In genomic region chr11:115071631-115072294, GRCm38 (mm10) we compare ENCODE assay signal across 8 mouse cellular contexts. TPM values are rescaled to one million over a fixed set of nuclear protein-coding genes. Genes with fewer than 3 reads are reported as not detected.
DNase-seq lines count a peak whose midpoint lies in the region; ATAC-seq and TF ChIP-seq lines count a peak whose summit lies in the region.

No protein-coding gene starts in this region.

- H3K9ac ChIP-seq in intestine, postnatal 0 days (ENCODE audit: low read depth, low read length), result no peak overlapping the region
- 0 out of 2 replicates have a peak overlapping the region, but pooled peaks have one; percentile 19 for H3K9ac ChIP-seq in neural tube, embryonic 13.5 days

- WGBS in intestine, postnatal 0 days, result 22% methylated on average over 14 of the region's 14 CpGs
- WGBS in lung, adult 2 months, result 8% methylated on average over 14 of the region's 14 CpGs
- 15% methylated on average over 13 of the region's 14 CpGs for WGBS in neural tube, embryonic 13.5 days

- TF ChIP-seq CTCF in intestine, postnatal 0 days (IDR thresholded peaks at IDR 0.05; ENCODE audit: low read depth), result no peak; the same call in 1 of the 2 replicates
- no peak for TF ChIP-seq CTCF in lung, adult 2 months (IDR thresholded peaks at IDR 0.05; ENCODE audit: insufficient read depth, low read length)

- no peaks in the 10 kb centered on the region for H3K36me3 ChIP-seq in intestine, postnatal 0 days (ENCODE audit: control insufficient read depth, insufficient read depth)
- H3K36me3 ChIP-seq in neural tube, embryonic 13.5 days, result no peaks in the 10 kb centered on the region

- no peak for TF ChIP-seq POLR2A in lung, adult 2 months (IDR thresholded peaks at IDR 0.05; ENCODE audit: borderline replicate concordance, extremely low read depth, low read depth, low read length)

- no peaks in the 10 kb centered on the region for H3K9me3 ChIP-seq in intestine, postnatal 0 days (ENCODE audit: control insufficient read depth)
- H3K9me3 ChIP-seq in neural tube, embryonic 13.5 days, result no peaks in the 10 kb centered on the region

- peaks cover 2% of the 10 kb centered on the region; the same call in 1 of the 2 replicates for H3K4me1 ChIP-seq in intestine, postnatal 0 days (replicated peaks; ENCODE audit: control insufficient read depth, insufficient read depth, low read length)
- H3K4me1 ChIP-seq in lung, adult 2 months (ENCODE audit: control insufficient read depth, insufficient read depth, low read length), result peaks cover 3% of the 10 kb centered on the region; the same call in 1 of the 2 replicates
- peaks cover 19% of the 10 kb centered on the region for H3K4me1 ChIP-seq in neural tube, embryonic 13.5 days (replicated peaks)

- ATAC-seq in common myeloid progenitor, adult 5-6 weeks (replicated peaks; ENCODE audit: low read depth, poor library complexity, severe bottlenecking), result peak; percentile 79
- peak; percentile 49; the same call in 1 of the 2 replicates for ATAC-seq in intestine, postnatal 0 days
- no peak for ATAC-seq in neural tube, embryonic 13.5 days (ENCODE audit: low read depth)

- H3K27ac ChIP-seq in intestine, postnatal 0 days (ENCODE audit: low read depth, low read length), result no peak overlapping the region
- H3K27ac ChIP-seq in neural tube, embryonic 13.5 days (replicated peaks), result peak overlapping the region; percentile 57

- H3K27me3 ChIP-seq in intestine, postnatal 0 days (replicated peaks; ENCODE audit: control insufficient read depth, insufficient read depth, low read length), result no peaks in the 10 kb centered on the region
- peaks cover 57% of the 10 kb centered on the region for H3K27me3 ChIP-seq in neural tube, embryonic 13.5 days

- peak; percentile 91 for DNase-seq in Muller cell, postnatal 12 days (ENCODE audit: inconsistent ontology term)
- DNase-seq in heart, adult 18-20 months, result peak; percentile 63 to 82
- DNase-seq in lung, adult 2 months, result peak; percentile 30
- DNase-seq in thymus, postnatal 10 days (ENCODE audit: low spot score in 2 of 2), result no peak
- no peak for DNase-seq in thymus, postnatal 4 days

- no peak overlapping the region for H3K4me3 ChIP-seq in intestine, postnatal 0 days (ENCODE audit: low read depth, low read length)
- H3K4me3 ChIP-seq in lung, adult 2 months (replicated peaks; ENCODE audit: extremely low read depth, low read depth, low read length), result no peak overlapping the region
- H3K4me3 ChIP-seq in neural tube, embryonic 13.5 days, result peak overlapping the region; percentile 5; the same call in 1 of the 2 replicates

- peak overlapping the region; percentile 28 for H3K4me2 ChIP-seq in intestine, postnatal 0 days (replicated peaks; ENCODE audit: low read depth)
- peak overlapping the region; percentile 47 for H3K4me2 ChIP-seq in neural tube, embryonic 13.5 days

RNA-seq across cellular contexts. Expression of gene Cd300e, which starts 9.8 kb away (rescaled TPM):
- total RNA-seq in common myeloid progenitor, adult 5-6 weeks (2017), result not detected in 2 replicates
- total RNA-seq in heart, adult 18-20 months (2021), result under 1 TPM; 0.25 to 0.39 TPM
- polyA plus RNA-seq in intestine, postnatal 0 days (2015; fragmentation: Nextera tagmentation; extraction: Ambion mirVana), result 0.09 and 0.13 TPM in 2 replicates
- polyA plus RNA-seq in lung, adult 2 months (2012; rRNA removed), result 2.1 and 2.6 TPM in 2 replicates
- not detected in 2 replicates for polyA plus RNA-seq in neural tube, embryonic 13.5 days (2015; fragmentation: Nextera tagmentation; extraction: Ambion mirVana)

RNA-seq across cellular contexts. Expression of gene Rab37, which starts 19.5 kb away (rescaled TPM):
- 50.6 and 61.5 TPM in 2 replicates for total RNA-seq in common myeloid progenitor, adult 5-6 weeks (2017)
- 1 to 10 TPM in 1 of 2 experiments, under 1 TPM in 1; 0.50 to 1.2 TPM for total RNA-seq in heart, adult 18-20 months (2021)
- polyA plus RNA-seq in intestine, postnatal 0 days (2015; fragmentation: Nextera tagmentation; extraction: Ambion mirVana), result 3.7 and 3.9 TPM in 2 replicates
- polyA plus RNA-seq in lung, adult 2 months (2012; rRNA removed), result 0.58 and 1.1 TPM in 2 replicates
- polyA plus RNA-seq in neural tube, embryonic 13.5 days (2015; fragmentation: Nextera tagmentation; extraction: Ambion mirVana), result 0.69 and 1.1 TPM in 2 replicates

RNA-seq across cellular contexts. Expression of gene Cd300ld3, which starts 23.6 kb away (rescaled TPM):
- not detected in 2 replicates for total RNA-seq in common myeloid progenitor, adult 5-6 weeks (2017)
- total RNA-seq in heart, adult 18-20 months (2021), result 10 to 100 TPM; 11.4 TPM
- not detected in 2 replicates for polyA plus RNA-seq in intestine, postnatal 0 days (2015; fragmentation: Nextera tagmentation; extraction: Ambion mirVana)
- 18.6 and 25.0 TPM in 2 replicates for polyA plus RNA-seq in lung, adult 2 months (2012; rRNA removed)
- not detected in 2 replicates for polyA plus RNA-seq in neural tube, embryonic 13.5 days (2015; fragmentation: Nextera tagmentation; extraction: Ambion mirVana)

RNA-seq across cellular contexts. Expression of gene Cd300ld5, which starts 34.2 kb away (rescaled TPM):
- not detected in 2 replicates for total RNA-seq in common myeloid progenitor, adult 5-6 weeks (2017)
- total RNA-seq in heart, adult 18-20 months (2021), result 1 to 10 TPM; 4.8 to 5.6 TPM
- polyA plus RNA-seq in intestine, postnatal 0 days (2015; fragmentation: Nextera tagmentation; extraction: Ambion mirVana), result not detected in 2 replicates
- polyA plus RNA-seq in lung, adult 2 months (2012; rRNA removed), result 2.2 and 2.3 TPM in 2 replicates
- not detected in 2 replicates for polyA plus RNA-seq in neural tube, embryonic 13.5 days (2015; fragmentation: Nextera tagmentation; extraction: Ambion mirVana)

RNA-seq across cellular contexts. Expression of gene Cd300ld4, which starts 45.0 kb away (rescaled TPM):
- total RNA-seq in common myeloid progenitor, adult 5-6 weeks (2017), result not detected in 2 replicates
- total RNA-seq in heart, adult 18-20 months (2021), result under 1 TPM in 1 of 2 experiments, not detected in 1; 0.80 TPM
- polyA plus RNA-seq in intestine, postnatal 0 days (2015; fragmentation: Nextera tagmentation; extraction: Ambion mirVana), result not detected in 2 replicates
- polyA plus RNA-seq in lung, adult 2 months (2012; rRNA removed), result 0.43 and 0.77 TPM in 2 replicates
- not detected in 2 replicates for polyA plus RNA-seq in neural tube, embryonic 13.5 days (2015; fragmentation: Nextera tagmentation; extraction: Ambion mirVana)

Comparison
In these comparisons a context has a peak if more than half of its experiments do, and no peak if none do; other contexts are left out.
1. DNase-seq: peak in Muller cell, postnatal 12 days (single experiment), heart, adult 18-20 months (2 of 2) and lung, adult 2 months (single experiment); none in thymus, postnatal 10 days (0 of 2) and thymus, postnatal 4 days (single experiment).
2. RNA of gene Cd300ld3, which starts 23.6 kb away (polyA plus RNA-seq): 18.6 to 25.0 TPM in lung, adult 2 months; not detected in intestine, postnatal 0 days and not detected in neural tube, embryonic 13.5 days; every median in the first group is over 10 times any median in the second.